Mouse (Mus musculus) ovary, adult 10 weeks (tissue): ENCODE data around the gene Krtap8-1. TPM values are rescaled to one million over a fixed set of nuclear protein-coding genes. Genes with fewer than 3 reads are reported as not detected.

Source experiments
- polyA plus RNA-seq: library from polyadenylated mRNA; stranded (reverse); fragments of 350-450 nt; fragmentation: Illumina TruSeq; extraction: RNeasy Lipid Tissue Mini Kit (QIAGEN cat#74804); gene quantifications from one replicate; pipeline ENCODE4 v1.2.3, GENCODE M21; 2014

Krtap8-1 gene
- not detected for polyA plus RNA-seq

GRCm38 (mm10) chr16:89487852-89488251 lies at the start of gene Krtap8-1:
TSS of gene Krtap8-1 (minus strand) at chr16:89487952.

GRCm38 (mm10) chr16:89508223-89508622 lies 20.5 kb upstream of the Krtap8-1 start, which contains the start of gene Krtap7-1:
TSS of gene Krtap7-1 (minus strand) at chr16:89508323.

Other genes with a start within 250 kb of the Krtap8-1 start
- gene Krtap21-1, start 84.1 kb downstream of the Krtap8-1 start, polyA plus RNA-seq = not detected
- gene Krtap6-2, start 67.8 kb downstream of the Krtap8-1 start, polyA plus RNA-seq = not detected
- gene Krtap7-1, start 20.4 kb upstream of the Krtap8-1 start, polyA plus RNA-seq = not detected
- gene Krtap11-1, start 83.2 kb upstream of the Krtap8-1 start, polyA plus RNA-seq = not detected